Mouse (Mus musculus): ENCODE data around the gene Asic4.

The Asic4 gene

GRCm38 (mm10) chr1:75450314-75451005 is at the start of gene Asic4:
Asic4 (plus strand) TSS chr1:75450436.
- no peak for DNase-seq (ENCODE audit: low spot score)

- no peak for DNase-seq (ENCODE audit: low spot score)
These were observed 49.6 kb upstream of the Asic4 start for GRCm38 (mm10) chr1:75400493-75401115.

DNA sequence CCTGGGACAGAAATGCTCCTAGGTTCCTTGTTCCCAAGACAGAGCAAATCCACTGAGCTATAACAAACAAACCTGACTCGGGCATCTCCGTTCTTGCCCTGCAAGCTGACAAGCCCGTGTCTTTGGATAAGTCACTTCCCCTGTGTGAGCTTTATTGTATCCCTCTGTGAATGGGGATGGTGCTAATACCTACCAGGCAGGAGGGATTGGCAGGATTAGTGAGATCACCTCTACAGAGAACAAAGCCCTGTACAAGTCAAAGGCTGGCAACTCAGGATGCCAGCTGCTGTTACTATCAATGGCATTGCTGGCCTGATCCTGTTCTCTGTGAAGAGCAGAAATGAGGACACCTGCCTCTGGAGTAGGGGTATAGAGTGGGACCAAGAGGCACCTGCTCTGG is 44.7 kb upstream of the Asic4 start:
- DNase-seq (ENCODE audit: low spot score), result no peak

DNA sequence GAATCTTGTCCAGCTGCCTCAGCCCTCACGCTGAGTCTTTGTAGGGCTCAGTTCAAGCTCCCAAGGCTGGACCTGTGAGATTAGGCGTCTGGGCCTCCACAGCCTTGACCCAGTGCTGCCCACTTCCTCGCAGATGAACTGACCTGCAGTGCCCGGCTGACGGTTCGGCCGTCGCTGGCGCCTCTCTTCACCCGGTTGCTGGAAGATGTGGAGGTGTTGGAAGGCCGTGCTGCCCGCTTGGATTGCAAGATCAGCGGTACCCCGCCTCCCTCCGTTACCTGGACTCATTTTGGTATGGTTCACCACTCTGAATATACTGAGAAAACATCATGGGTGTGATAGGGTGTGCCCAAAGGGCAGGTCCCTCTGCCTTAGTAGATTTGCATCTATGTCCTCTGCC is 44.1 kb upstream of the Asic4 start:
- no peak for DNase-seq (ENCODE audit: low spot score)

DNA sequence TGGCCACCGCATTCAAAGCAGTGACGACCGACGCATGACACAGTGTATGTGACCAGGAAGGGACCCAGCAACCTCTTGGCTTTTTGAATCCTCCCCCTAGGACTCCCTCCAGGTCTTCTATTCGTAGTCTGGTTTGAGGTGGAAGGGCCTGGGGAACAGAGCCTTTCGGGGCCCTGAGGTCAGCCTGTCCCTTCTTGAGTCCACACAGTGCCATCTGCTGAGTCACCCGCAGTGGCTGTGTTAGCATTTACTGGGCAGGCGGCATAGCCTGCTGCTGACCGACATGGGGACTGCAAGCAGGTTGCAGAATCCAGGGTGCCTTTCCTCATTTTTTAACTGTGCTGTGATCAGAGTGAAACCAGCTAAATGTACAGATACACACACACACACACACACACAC is 43.2 kb upstream of the Asic4 start:
- no peak for DNase-seq (ENCODE audit: low spot score)

GRCm38 (mm10) chr1:75408210-75408609 is 42.0 kb upstream of the Asic4 start:
- no peak for DNase-seq (ENCODE audit: low spot score)

DNA sequence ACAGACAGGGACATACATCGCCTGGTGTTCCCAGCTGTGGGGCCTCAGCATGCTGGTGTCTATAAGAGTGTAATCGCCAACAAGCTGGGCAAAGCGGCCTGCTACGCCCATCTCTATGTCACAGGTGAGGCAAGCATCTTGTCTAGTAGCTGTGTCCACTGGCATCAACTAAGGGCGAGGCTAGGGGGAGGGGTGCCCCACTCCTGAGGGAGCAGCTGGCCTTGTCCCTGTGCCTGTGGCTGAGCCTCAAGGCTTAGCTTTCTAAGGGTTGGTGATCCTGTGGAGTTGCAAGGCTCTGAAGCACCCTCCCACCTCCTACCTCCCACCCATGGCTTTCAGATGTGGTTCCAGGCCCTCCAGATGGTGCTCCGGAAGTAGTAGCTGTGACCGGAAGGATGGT is 40.3 kb upstream of the Asic4 start:
- no peak for DNase-seq (ENCODE audit: low spot score)

GRCm38 (mm10) chr1:75412196-75412595 is 38.0 kb upstream of the Asic4 start:
- DNase-seq (ENCODE audit: low spot score), result no peak

DNA sequence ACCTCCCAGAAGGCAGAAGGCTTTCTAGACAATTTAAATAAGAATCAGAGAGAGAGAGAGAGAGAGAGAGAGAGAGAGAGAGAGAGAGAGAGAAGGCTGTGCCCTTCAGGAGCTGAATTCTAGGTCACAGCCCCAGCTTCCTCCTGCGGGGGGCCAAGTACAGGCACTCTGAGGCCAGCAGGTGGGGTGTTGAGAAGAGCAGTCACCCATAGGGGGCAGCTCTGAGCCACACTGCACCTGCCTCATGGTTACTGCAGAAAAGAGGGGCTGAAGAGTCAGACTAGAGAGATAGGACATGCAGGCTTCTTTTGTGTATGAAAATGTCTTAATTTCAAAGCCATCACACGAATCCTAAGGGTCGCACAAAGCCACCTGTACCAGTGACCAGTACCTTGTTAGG is 36.5 kb upstream of the Asic4 start:
- peak; percentile 42 for DNase-seq (ENCODE audit: low spot score)

DNA sequence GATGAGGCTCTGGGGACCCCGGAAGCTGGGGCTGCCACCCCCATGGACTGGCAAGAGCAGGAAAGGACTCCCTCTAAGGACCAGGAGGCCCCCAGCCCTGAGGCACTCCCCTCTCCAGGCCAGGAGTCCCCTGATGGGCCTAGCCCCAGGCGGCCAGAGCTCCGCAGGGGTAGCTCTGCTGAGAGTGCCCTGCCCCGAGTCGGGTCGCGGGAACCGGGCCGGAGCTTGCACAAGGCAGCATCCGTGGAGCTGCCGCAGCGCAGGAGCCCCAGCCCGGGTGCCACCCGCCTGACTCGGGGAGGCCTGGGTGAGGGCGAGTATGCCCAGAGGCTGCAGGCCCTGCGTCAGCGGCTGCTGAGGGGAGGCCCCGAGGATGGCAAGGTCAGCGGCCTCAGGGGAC is 28.4 kb upstream of the Asic4 start:
- DNase-seq (ENCODE audit: low spot score), result no peak

- no peak for DNase-seq (ENCODE audit: low spot score)
These were observed 27.9 kb upstream of the Asic4 start for GRCm38 (mm10) chr1:75422216-75422822.

GRCm38 (mm10) chr1:75422823-75423471 is 27.3 kb upstream of the Asic4 start:
- no peak for DNase-seq (ENCODE audit: low spot score)

DNA sequence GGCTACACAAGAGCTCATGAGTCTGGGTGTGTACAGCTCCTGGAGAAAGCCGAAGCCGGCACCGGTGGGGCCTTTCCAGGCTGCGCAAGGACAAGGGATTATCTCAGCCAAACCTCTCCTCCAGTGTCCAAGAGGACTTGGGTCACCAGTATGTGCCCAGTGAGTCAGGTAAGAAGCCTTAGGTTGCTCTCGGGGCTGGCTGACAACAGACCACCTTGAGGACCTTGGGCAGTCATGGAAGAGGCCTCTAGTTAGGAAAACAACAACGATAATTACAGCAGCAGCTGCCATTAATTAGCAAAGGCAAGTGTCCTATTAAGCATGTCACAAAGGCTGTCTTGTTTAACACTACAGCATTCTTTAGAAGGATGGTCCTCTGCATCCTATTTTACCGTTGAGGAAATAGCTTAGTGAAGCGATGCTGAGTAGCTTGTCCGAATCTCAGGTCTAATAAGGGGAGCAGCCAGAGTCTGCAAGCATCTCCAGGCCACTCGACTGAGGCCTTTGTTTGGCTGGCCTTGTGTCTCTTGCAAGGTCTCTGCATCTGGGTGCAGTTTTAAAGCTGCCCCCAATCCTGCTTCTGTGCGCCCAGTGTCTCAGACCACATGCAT is 26.4 kb upstream of the Asic4 start:
- DNase-seq (ENCODE audit: low spot score), result no peak

DNA sequence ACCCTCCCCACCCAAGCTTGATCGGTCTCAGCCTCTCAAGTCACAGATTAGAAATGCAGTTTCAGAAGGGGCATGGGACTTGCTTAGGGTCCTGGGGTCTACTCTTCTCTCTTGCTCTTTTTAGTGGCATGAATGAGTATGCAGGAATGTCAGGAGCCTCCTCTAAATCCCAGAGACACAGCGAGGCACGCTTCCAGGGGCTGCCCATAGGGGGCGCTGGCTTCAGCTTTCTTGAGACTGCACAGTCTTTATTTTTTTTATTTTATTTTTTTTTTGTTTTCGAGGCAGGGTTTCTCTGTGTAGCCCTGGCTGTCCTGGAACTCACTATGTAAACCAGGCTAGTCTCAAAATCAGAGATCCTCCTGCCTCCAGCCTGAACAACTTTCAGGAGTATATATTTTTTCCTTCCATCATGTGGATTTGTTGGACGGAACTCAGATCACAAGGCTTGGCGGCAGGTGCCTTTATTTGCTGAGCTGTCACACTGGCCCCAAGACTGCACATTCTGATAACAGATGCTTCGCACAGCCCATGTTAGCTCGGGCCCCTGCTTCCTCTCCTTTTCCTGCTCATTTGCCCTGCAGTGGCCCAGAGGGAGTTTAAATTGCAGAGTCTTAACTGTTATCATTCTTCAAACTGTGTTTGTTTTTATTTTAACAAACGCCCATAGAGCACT is 24.3 kb upstream of the Asic4 start:
- DNase-seq (ENCODE audit: low spot score), result no peak

GRCm38 (mm10) chr1:75435475-75436328 is 14.5 kb upstream of the Asic4 start, which contains the start of gene Gmppa:
Gmppa (plus strand) TSS chr1:75435930.
- DNase-seq (ENCODE audit: low spot score), result peak; percentile 69

GRCm38 (mm10) chr1:75438782-75439181 is 11.5 kb upstream of the Asic4 start:
- no peak for DNase-seq (ENCODE audit: low spot score)

DNA sequence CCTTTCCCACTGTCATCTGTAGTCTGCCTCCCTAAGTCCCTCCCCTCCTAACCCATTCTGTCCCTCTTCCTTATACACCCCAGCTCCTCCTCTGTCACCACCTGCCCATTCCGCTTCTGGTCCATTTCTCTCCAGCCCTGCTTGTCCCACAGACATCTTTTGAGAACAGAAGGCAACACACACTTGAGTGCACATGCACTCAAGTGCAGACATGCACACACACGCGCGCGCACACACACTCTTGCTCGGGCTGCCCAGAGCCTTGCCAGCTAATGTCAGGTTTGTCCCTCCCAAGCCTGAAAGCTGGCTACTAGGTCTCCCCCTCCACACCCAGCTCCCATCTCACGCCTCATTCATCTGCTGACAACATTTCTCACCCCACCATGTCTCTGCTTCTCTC is 9.6 kb upstream of the Asic4 start:
- DNase-seq (ENCODE audit: low spot score), result no peak

- no peak for DNase-seq (ENCODE audit: low spot score)
These were observed 8.7 kb upstream of the Asic4 start for GRCm38 (mm10) chr1:75441471-75441996.

DNA sequence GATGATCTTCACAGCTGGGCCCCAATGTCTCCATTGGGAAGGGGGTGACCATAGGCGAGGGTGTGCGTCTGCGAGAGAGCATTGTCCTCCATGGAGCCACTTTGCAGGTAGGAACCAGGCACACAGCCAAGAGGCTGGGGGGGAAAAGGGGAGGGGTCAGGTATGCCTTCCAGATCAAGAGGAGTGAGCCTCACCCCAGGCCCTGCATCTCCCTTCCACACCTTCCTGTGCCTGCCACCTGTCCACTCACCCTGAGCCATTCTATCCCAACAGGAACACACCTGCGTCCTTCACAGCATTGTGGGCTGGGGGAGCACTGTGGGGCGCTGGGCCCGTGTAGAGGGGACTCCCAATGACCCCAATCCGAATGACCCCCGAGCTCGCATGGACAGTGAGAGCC is 8.1 kb upstream of the Asic4 start:
- DNase-seq (ENCODE audit: low spot score), result no peak

DNA sequence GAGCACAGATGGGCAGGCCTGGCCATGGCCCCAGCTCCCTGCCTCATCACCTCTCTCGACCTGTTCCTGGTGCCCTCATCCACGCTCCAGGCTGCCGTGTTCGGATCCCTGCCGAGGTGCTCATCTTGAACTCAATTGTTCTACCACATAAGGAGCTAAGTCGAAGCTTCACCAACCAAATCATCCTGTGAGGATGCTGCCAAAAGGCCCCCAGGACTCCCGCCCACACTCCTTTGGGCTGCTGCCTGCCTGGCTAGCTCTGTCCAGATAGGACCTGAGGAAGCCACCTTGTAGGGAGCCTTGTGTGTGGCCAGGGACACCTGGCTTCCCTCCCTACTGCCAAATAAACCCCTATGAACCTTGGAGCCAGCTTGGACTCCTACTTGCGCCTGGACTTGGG is 7.4 kb upstream of the Asic4 start:
- DNase-seq (ENCODE audit: low spot score), result no peak

Measured in left cerebral cortex, adult 11 months (tissue).